Mouse (Mus musculus) midbrain, postnatal 0 days (tissue): ENCODE data around the gene Enpp3. TPM values are rescaled to one million over a fixed set of nuclear protein-coding genes. Genes with fewer than 3 reads are reported as not detected.

Experiments used
- ATAC-seq: fragments of 200-750 bp; cut with Nextera tagmentation; 2 replicates; pipeline ENCODE4 v1.8.0; 2017; ENCODE audit warnings: moderate number of reproducible peaks, mild to moderate bottlenecking, moderate TSS enrichment, moderate library complexity; ENCODE audit not compliant: low FRiP score
- DNase-seq: peaks from one replicate; pipeline ENCODE4 v3.0.0-alpha.2; 2015; ENCODE audit warnings: low spot score
- H3K27ac ChIP-seq: fragments of 300-500 bp; sonication (generic); 2 replicates; pipeline ENCODE4 v1.5.1; 2014; ENCODE audit warnings: low read depth, mild to moderate bottlenecking, low read length, mixed read lengths
- H3K27me3 ChIP-seq: fragments of 300-500 bp; sonication (generic); 2 replicates; pipeline ENCODE4 v1.6.1; 2014; ENCODE audit warnings: low read length, control low read depth, mixed read lengths; ENCODE audit not compliant: insufficient read depth
- H3K36me3 ChIP-seq: fragments of 300-500 bp; sonication (generic); 2 replicates; pipeline ENCODE4 v1.6.1; 2014; ENCODE audit warnings: low read length, control low read depth, mixed read lengths; ENCODE audit not compliant: insufficient read depth
- H3K4me1 ChIP-seq: fragments of 300-500 bp; sonication (generic); 2 replicates; pipeline ENCODE4 v1.6.1; 2014; ENCODE audit warnings: mild to moderate bottlenecking, control low read depth, antibody characterized with exemption, low read length, mixed read lengths; ENCODE audit not compliant: insufficient read depth
- H3K4me2 ChIP-seq: fragments of 300-500 bp; sonication (generic); 2 replicates; pipeline ENCODE4 v1.6.1; 2014; ENCODE audit warnings: low read depth, mild to moderate bottlenecking, low read length, mixed read lengths; ENCODE audit not compliant: poor library complexity, severe bottlenecking
- H3K4me3 ChIP-seq: fragments of 300-500 bp; sonication (generic); 2 replicates; pipeline ENCODE4 v1.5.1; 2014; ENCODE audit warnings: low read depth, mild to moderate bottlenecking, low read length, moderate library complexity
- H3K9ac ChIP-seq: fragments of 300-500 bp; sonication (generic); replicated peaks from 2 replicates; pipeline ENCODE4 v1.6.1; 2014; ENCODE audit warnings: mild to moderate bottlenecking, low read length, moderate library complexity, mixed read lengths; ENCODE audit not compliant: poor library complexity, severe bottlenecking
- H3K9me3 ChIP-seq: fragments of 300-500 bp; sonication (generic); 2 replicates; pipeline ENCODE4 v1.6.1; 2016; ENCODE audit warnings: low read length, control low read depth
- CTCF ChIP-seq: IDR thresholded peaks from 2 replicates; pipeline ENCODE4 v1.5.1; 2016; ENCODE audit warnings: antibody characterized with exemption, mild to moderate bottlenecking
- WGBS: fragments of 180-500 bp; shearing (Covaris S2); extraction: QIAGEN DNeasy Blood & Tissue Kit; methylation state at CpG from one replicate; pipeline ENCODE4 v1.1.7; 2014; 5-methylcytosine and 5-hydroxymethylcytosine counted together
- polyA plus RNA-seq: library from polyadenylated mRNA; unstranded; fragments of >200 nt; fragmentation: Nextera tagmentation; extraction: Ambion mirVana; gene quantifications from 2 replicates; pipeline ENCODE4 v1.2.1, GENCODE M21; 2015
- total RNA-seq: library from RNA; depleted of rRNA; stranded (reverse); fragments of >200 nt; gene quantifications from 2 replicates; pipeline ENCODE4 v1.2.3, GENCODE M21; 2014

The Enpp3 gene
- total and polyA plus RNA-seq, 2 experiments from 2014 or later: 1.2 to 1.6 TPM

- Histone ChIP-seq H3K4me2 (no peak overlapping the region), H3K36me3 (0 out of 2 replicates have a peak, but pooled peaks cover 3% of the 10 kb centered on the region), H3K9me3 (no peaks in the 10 kb centered on the region), H3K4me3 (no peak overlapping the region), H3K27me3 (no peaks in the 10 kb centered on the region), H3K9ac (no peak overlapping the region), H3K4me1 (no peaks in the 10 kb centered on the region), H3K27ac (no peak overlapping the region)
- no peak for ATAC-seq
- WGBS: 92% methylated on average over 2 of the region's 2 CpGs
- no peak for TF ChIP-seq CTCF
- DNase-seq: no peak
Observed at GRCm38 (mm10) chr10:24801796-24802195, 40.8 kb downstream of the Enpp3 start.

GRCm38 (mm10) chr10:24797246-24797645, 45.4 kb downstream of the Enpp3 start:
- Histone ChIP-seq H3K9me3 (no peaks in the 10 kb centered on the region), H3K9ac (no peak overlapping the region), H3K27ac (no peak overlapping the region), H3K36me3 (no peaks in the 10 kb centered on the region), H3K4me2 (no peak overlapping the region), H3K27me3 (no peaks in the 10 kb centered on the region), H3K4me3 (no peak overlapping the region), H3K4me1 (no peaks in the 10 kb centered on the region)
- ATAC-seq: no peak
- WGBS: 41% methylated on average over 5 of the region's 5 CpGs
- peak; percentile 85 for TF ChIP-seq CTCF
- DNase-seq: peak; percentile 71

- no peak for TF ChIP-seq CTCF
- H3K36me3 ChIP-seq: no peaks in the 10 kb centered on the region
- no peak overlapping the region for H3K9ac ChIP-seq
- no peak overlapping the region for H3K27ac ChIP-seq
- WGBS: 93% methylated on average over 7 of the region's 7 CpGs
- no peaks in the 10 kb centered on the region for H3K9me3 ChIP-seq
- no peaks in the 10 kb centered on the region for H3K4me1 ChIP-seq
- H3K4me2 ChIP-seq: no peak overlapping the region
- DNase-seq (no peak), ATAC-seq (no peak)
- H3K27me3 ChIP-seq: no peaks in the 10 kb centered on the region
- no peak overlapping the region for H3K4me3 ChIP-seq
Observed at GRCm38 (mm10) chr10:24792756-24793155, 49.9 kb downstream of the Enpp3 start.

- Histone ChIP-seq H3K4me1 (no peaks in the 10 kb centered on the region), H3K9me3 (no peaks in the 10 kb centered on the region), H3K27ac (no peak overlapping the region), H3K9ac (no peak overlapping the region), H3K4me3 (no peak overlapping the region), H3K4me2 (no peak overlapping the region), H3K27me3 (no peaks in the 10 kb centered on the region), H3K36me3 (no peaks in the 10 kb centered on the region)
- DNase-seq: peak; percentile 15
- TF ChIP-seq CTCF: peak; percentile 53
- no peak for ATAC-seq
- WGBS: 75% methylated on average over 11 of the region's 11 CpGs
Observed at GRCm38 (mm10) chr10:24789747-24790545, 52.7 kb downstream of the Enpp3 start.

GRCm38 (mm10) chr10:24785345-24785744, 57.3 kb downstream of the Enpp3 start:
- Histone ChIP-seq H3K9ac (no peak overlapping the region), H3K27ac (no peak overlapping the region), H3K4me2 (no peak overlapping the region), H3K9me3 (no peaks in the 10 kb centered on the region), H3K36me3 (no peaks in the 10 kb centered on the region), H3K27me3 (no peaks in the 10 kb centered on the region), H3K4me1 (no peaks in the 10 kb centered on the region), H3K4me3 (no peak overlapping the region)
- 91% methylated on average over 4 of the region's 4 CpGs for WGBS
- ATAC-seq: no peak
- no peak for TF ChIP-seq CTCF
- no peak for DNase-seq

- Histone ChIP-seq H3K9me3 (no peaks in the 10 kb centered on the region), H3K4me3 (no peak overlapping the region), H3K4me1 (no peaks in the 10 kb centered on the region), H3K9ac (no peak overlapping the region), H3K27me3 (no peaks in the 10 kb centered on the region), H3K36me3 (no peaks in the 10 kb centered on the region), H3K4me2 (no peak overlapping the region), H3K27ac (no peak overlapping the region)
- WGBS: 99% methylated on average over 9 of the region's 9 CpGs
- ATAC-seq (no peak), DNase-seq (no peak)
- no peak for TF ChIP-seq CTCF
Observed at GRCm38 (mm10) chr10:24784624-24785276, 57.9 kb downstream of the Enpp3 start.
